Mouse (Mus musculus) heart, embryonic 16.5 days (tissue): ENCODE data around the gene Cttnbp2nl. TPM values are rescaled to one million over a fixed set of nuclear protein-coding genes. Genes with fewer than 3 reads are reported as not detected.

Experiments
- ATAC-seq: fragments of 200-750 bp; cut with Nextera tagmentation; replicated peaks from 2 replicates; pipeline ENCODE4 v1.8.0; 2017; ENCODE audit warnings: moderate number of reproducible peaks; ENCODE audit not compliant: insufficient read depth, low FRiP score; ENCODE audit errors: extremely low read depth
- H3K27ac ChIP-seq: fragments of 300-500 bp; sonication (generic); 2 replicates; pipeline ENCODE4 v1.5.1; 2014; ENCODE audit warnings: mild to moderate bottlenecking, low read length, control low read depth, moderate library complexity
- H3K27me3 ChIP-seq: fragments of 300-500 bp; sonication (generic); 2 replicates; pipeline ENCODE4 v1.6.1; 2014; ENCODE audit warnings: low read length, mixed read lengths; ENCODE audit not compliant: control insufficient read depth, insufficient read depth
- H3K36me3 ChIP-seq: fragments of 300-500 bp; sonication (generic); 2 replicates; pipeline ENCODE4 v1.6.1; 2014; ENCODE audit not compliant: control insufficient read depth, insufficient read depth
- H3K4me1 ChIP-seq: fragments of 300-500 bp; sonication (generic); 2 replicates; pipeline ENCODE4 v1.6.1; 2014; ENCODE audit warnings: low read length, mixed read lengths; ENCODE audit not compliant: control insufficient read depth, insufficient read depth
- H3K4me2 ChIP-seq: fragments of 300-500 bp; sonication (generic); 2 replicates; pipeline ENCODE4 v1.6.1; 2014; ENCODE audit warnings: low read depth, mild to moderate bottlenecking, control low read depth, low read length
- H3K4me3 ChIP-seq: fragments of 300-500 bp; sonication (generic); 2 replicates; pipeline ENCODE4 v1.5.1; 2014; ENCODE audit warnings: mild to moderate bottlenecking, control low read depth, low read length
- H3K9ac ChIP-seq: fragments of 300-500 bp; sonication (generic); 2 replicates; pipeline ENCODE4 v1.6.1; 2014; ENCODE audit warnings: low read length, control low read depth
- H3K9me3 ChIP-seq: fragments of 300-500 bp; sonication (generic); replicated peaks from 2 replicates; pipeline ENCODE4 v1.6.1; 2016; ENCODE audit warnings: low read length; ENCODE audit not compliant: control insufficient read depth
- WGBS: fragments of 180-500 bp; shearing (Covaris S2); extraction: QIAGEN DNeasy Blood & Tissue Kit; methylation state at CpG from one replicate; pipeline ENCODE4 v1.1.7; 2014; 5-methylcytosine and 5-hydroxymethylcytosine counted together
- polyA plus RNA-seq: library from polyadenylated mRNA; unstranded; fragments of >200 nt; fragmentation: Nextera tagmentation; extraction: Ambion mirVana; gene quantifications from 2 replicates; pipeline ENCODE4 v1.2.1, GENCODE M21; 2015

Gene Cttnbp2nl
- polyA plus RNA-seq, 1 experiment from 2014 or later = 19.4 TPM

DNA sequence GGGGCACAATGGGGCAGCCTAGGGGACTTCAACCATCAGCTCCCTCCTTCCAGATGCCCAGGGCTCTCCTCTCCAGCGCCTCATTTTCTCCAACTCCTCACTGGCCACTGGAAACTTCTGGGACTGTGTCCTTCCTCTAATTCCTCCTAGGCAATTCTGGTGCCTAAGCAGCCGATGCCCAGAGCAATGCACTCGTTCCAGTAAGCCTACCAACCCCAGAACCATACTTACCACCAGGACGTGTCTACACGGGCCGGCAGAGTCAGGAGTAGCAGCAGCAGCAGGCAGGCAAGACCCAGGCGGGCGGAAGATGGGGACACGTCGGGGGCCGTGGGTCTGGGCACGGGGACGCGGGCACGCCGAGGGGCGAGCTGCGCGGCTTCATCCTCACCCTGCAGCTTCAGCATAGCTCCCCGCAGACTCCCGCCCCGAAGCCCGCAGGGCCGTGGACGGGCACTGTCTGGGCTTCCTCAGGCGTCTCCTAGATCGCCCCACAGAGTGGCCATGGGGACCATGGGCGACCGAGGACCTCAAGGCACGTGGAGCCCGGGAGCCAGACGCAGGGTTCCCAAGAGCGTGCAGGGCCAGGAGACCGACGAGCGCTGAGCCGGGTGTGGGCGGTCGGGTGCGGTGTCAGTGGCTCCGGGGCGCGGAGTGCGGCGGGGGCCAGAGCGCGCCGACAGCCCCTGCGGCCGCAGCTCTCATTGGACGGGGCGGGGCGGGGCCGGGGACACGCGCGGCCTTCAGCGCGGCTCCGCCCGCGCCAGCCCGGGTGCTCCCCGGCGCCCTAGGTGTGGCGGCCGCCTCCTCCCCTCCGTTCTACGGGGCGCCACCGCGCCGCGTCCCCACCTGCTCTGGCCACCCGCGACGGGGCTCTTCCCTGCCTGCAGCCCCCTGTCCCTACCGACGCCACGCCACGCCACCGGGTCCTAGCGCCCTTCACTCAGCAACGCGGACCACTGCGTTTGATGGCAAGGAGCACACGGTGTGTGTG is 91.6 kb downstream of the Cttnbp2nl start, which contains the start of gene Wnt2b:
TSS of gene Wnt2b (minus strand) at position 856 of the 994 bp plus-strand sequence.
- ATAC-seq = peak; percentile 53
- Histone ChIP-seq H3K9me3 (no peaks in the 10 kb centered on the region), H3K36me3 (no peaks in the 10 kb centered on the region), H3K27ac (no peak within 1 kb of the TSS), H3K4me1 (peaks cover 15% of the 10 kb centered on the region), H3K4me3 (peak within 1 kb of the TSS; percentile 62), H3K27me3 (peaks cover 47% of the 10 kb centered on the region), H3K9ac (peak within 1 kb of the TSS; percentile 67), H3K4me2 (peak within 1 kb of the TSS; percentile 94)
- WGBS = 2% methylated on average over 87 of the region's 87 CpGs

- Histone ChIP-seq H3K9me3 (no peaks in the 10 kb centered on the region), H3K27me3 (peaks cover 47% of the 10 kb centered on the region), H3K4me1 (peaks cover 15% of the 10 kb centered on the region), H3K4me2 (no peak overlapping the region), H3K9ac (no peak overlapping the region), H3K4me3 (no peak overlapping the region; the same call in 1 of the 2 replicates), H3K27ac (no peak overlapping the region), H3K36me3 (no peaks in the 10 kb centered on the region)
- 13% methylated on average over 19 of the region's 19 CpGs for WGBS
- ATAC-seq = no peak
Measured at GRCm38 (mm10) chr3:104960026-104961000, 92.6 kb downstream of the Cttnbp2nl start.

DNA sequence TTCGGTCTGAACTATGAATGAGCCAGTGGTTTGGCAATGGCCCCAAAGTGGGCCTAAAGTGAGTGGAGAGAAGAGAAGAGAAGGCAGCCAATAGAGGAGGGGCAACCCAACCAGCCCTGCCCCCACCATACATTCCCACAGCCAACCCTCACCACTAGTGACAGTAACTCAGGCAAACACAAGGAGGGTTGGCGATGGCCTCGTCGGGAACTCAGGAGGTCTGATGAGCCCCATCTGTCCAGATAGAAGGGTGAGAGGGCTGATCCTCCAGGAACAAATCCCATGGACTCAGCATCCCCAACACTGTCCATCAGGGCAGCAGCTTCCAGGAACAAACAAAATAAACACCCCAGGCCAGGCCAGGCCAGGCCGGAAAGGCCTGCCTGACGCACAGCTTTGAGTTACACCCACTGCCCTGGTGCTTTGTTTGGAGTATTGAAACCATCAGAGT is 96.8 kb downstream of the Cttnbp2nl start:
- no peak overlapping the region for H3K27ac ChIP-seq
- no peak overlapping the region for H3K4me2 ChIP-seq
- peaks cover 7% of the 10 kb centered on the region; the same call in 1 of the 2 replicates for H3K4me1 ChIP-seq
- peaks cover 30% of the 10 kb centered on the region for H3K27me3 ChIP-seq
- no peaks in the 10 kb centered on the region for H3K9me3 ChIP-seq
- H3K36me3 ChIP-seq = peaks cover 12% of the 10 kb centered on the region; the same call in 1 of the 2 replicates
- WGBS = 62% methylated on average over 6 of the region's 6 CpGs
- no peak overlapping the region for H3K9ac ChIP-seq
- no peak for ATAC-seq
- H3K4me3 ChIP-seq = no peak overlapping the region

DNA sequence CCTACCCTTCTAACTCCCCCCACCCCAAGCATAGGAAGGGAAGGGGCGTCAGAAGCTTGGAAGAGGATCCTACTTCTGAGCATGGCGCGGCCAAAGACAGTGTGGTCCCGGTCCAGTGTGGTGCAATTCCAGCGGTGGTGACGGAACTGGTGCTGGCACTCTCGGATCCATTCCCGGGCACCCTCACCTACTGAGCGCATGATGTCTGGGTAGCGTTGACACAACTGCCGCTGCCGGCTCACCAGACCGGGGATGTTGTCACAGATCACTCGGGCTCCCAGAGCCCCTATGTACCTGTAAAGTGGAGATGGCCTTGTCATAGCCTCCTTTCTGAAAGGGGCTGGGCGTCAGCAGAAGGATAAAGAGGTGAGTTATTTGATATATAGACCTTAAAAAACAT is 98.4 kb downstream of the Cttnbp2nl start:
- Histone ChIP-seq H3K4me1 (peaks cover 5% of the 10 kb centered on the region; the same call in 1 of the 2 replicates), H3K4me2 (no peak overlapping the region), H3K27ac (no peak overlapping the region), H3K9ac (no peak overlapping the region), H3K4me3 (no peak overlapping the region), H3K9me3 (no peaks in the 10 kb centered on the region), H3K36me3 (peaks cover 15% of the 10 kb centered on the region), H3K27me3 (peaks cover 14% of the 10 kb centered on the region)
- no peak for ATAC-seq
- 95% methylated on average over 15 of the region's 15 CpGs for WGBS

DNA sequence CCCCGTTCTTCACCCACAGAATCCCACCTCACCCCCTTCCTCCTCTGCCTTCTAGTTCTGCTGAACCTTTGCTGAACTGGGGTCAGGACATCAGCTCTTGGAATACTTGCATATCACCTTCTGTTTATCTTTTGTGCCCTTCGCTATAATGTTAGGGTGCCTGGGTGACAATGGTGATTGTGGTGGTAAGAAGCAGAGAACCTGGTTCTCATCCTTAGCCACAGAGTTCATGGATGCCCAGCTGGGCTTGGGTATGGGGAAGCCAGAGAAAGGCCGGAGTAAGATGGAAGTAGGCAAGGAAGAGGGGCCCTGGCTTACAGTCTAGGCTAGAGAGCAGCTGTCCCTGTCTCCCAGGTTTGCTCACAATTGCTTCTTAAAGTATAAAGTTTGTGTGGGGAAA is 98.8 kb downstream of the Cttnbp2nl start:
- Histone ChIP-seq H3K4me3 (no peak overlapping the region), H3K4me2 (no peak overlapping the region), H3K9me3 (no peaks in the 10 kb centered on the region), H3K9ac (no peak overlapping the region), H3K27ac (no peak overlapping the region), H3K27me3 (peaks cover 12% of the 10 kb centered on the region; the same call in 1 of the 2 replicates), H3K4me1 (peaks cover 5% of the 10 kb centered on the region; the same call in 1 of the 2 replicates), H3K36me3 (peaks cover 15% of the 10 kb centered on the region)
- WGBS = 93% methylated on average over 3 of the region's 3 CpGs
- ATAC-seq = no peak

- Histone ChIP-seq H3K36me3 (peaks cover 15% of the 10 kb centered on the region), H3K4me3 (no peak overlapping the region)
- ATAC-seq = 0 out of 2 replicates have a peak, but pooled peaks have one; percentile 41
Measured at GRCm38 (mm10) chr3:104952891-104953670, 99.9 kb downstream of the Cttnbp2nl start.

More at GRCm38 (mm10) chr3:104952891-104953670, 99.9 kb downstream of the Cttnbp2nl start:
- Histone ChIP-seq H3K9me3 (no peaks in the 10 kb centered on the region), H3K9ac (no peak overlapping the region), H3K27me3 (0 out of 2 replicates have a peak, but pooled peaks cover 2% of the 10 kb centered on the region), H3K27ac (no peak overlapping the region), H3K4me1 (peaks cover 5% of the 10 kb centered on the region; the same call in 1 of the 2 replicates), H3K4me2 (no peak overlapping the region)
- 60% methylated on average over 23 of the region's 23 CpGs for WGBS
